Mouse (Mus musculus) frontal cortex, adult (tissue): ENCODE measurements at regions not wholly inside any gene's neighbourhood (a gene's known extent, or its start where the extent isn't known, plus 50 kb on each side); places are given as distances from the start of the nearest gene placed in this dataset.
A peak's percentile ranks its signal among the peaks of the same experiment; 100 is the strongest.

Source experiments
- ATAC-seq: cut with Nextera tagmentation; 2 replicates; pipeline ENCODE4 v1.9.2; 2017; ENCODE audit warnings: mild to moderate bottlenecking, moderate library complexity, mixed read lengths; ENCODE audit not compliant: low TSS enrichment

GRCm38 (mm10) chr8:34562278-34562677 lies 450.7 kb upstream of the Gm10131 start:
- ATAC-seq, result no peak

GRCm38 (mm10) chr8:34549786-34550185 lies 438.2 kb upstream of the Gm10131 start:
- no peak for ATAC-seq

- ATAC-seq, result no peak
Observed at GRCm38 (mm10) chr8:34546815-34547214, 435.3 kb upstream of the Gm10131 start.

DNA sequence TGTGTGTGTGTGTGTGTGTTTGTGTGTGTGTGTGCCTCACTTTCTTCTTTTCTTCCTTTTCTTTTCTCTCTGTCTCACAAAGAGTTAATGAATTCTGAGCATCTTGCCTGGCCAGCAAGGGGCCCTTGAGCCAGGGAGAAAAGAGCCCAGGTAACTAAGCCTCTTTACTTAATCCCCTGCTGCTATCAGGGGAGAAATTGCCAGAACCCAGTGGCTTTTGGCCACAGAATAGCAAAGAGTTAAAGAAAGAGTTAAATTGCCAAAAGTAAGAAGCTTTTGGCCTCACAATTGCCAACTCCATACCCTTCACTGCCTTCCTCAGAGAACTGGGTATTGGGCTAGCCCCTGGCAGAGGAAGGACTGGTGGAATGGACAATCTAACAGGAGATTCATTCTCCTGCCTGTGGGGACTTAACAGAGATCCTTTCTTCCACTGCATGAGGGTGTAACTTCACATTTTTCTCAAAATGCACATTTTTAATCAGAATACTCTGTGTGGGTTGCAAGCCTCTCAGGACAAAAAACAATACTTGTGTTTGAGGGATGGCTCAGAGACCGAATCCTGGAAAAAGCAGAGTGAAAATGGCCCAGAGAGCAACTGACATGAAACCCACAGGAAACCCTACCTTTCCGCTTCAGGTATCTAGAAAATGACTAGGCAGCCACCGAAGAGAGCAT lies 431.0 kb upstream of the Gm10131 start:
- ATAC-seq, result peak; percentile 52; the same call in 1 of the 2 replicates

GRCm38 (mm10) chr8:34539232-34539631 lies 427.7 kb upstream of the Gm10131 start:
- no peak for ATAC-seq

DNA sequence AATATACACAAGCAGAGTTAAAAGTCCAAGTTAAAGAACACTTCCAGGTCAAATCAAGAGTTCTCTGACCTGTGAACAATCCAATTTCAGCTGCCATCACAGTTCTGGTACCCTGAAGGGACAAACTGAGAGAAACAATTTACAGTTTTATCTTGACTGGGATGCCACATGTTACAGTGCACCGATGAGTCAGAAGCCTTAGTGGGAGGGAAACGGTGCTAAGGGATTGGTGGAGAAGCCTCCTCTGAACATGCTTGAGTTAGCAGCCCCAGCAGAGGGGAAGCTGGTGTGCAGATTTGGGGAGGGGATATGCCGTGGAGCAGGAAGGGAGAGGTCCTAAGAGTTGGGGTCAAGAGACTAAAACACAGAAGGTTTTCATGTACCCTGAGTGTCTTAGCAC lies 423.9 kb upstream of the Gm10131 start:
- ATAC-seq, result peak; percentile 79

DNA sequence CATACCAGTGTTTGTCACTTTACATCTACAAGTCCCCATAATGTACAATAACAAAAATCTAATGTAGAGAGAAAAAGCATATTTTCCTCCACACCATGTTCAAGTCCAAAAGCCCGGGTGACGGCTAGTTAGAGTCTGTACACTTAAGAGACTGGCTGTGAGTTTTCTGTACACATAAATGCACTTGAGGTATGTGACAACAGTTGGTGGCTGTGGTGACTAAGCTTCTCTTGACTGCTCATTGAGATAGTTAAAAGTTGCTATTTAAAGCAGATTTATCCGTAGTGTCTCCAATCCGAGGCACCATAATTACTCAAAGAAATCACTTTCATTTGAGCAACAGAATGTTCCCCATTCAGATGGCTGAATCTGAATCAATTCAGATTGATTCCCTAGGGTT lies 421.9 kb upstream of the Gm10131 start:
- ATAC-seq, result peak; percentile 57; the same call in 1 of the 2 replicates

DNA sequence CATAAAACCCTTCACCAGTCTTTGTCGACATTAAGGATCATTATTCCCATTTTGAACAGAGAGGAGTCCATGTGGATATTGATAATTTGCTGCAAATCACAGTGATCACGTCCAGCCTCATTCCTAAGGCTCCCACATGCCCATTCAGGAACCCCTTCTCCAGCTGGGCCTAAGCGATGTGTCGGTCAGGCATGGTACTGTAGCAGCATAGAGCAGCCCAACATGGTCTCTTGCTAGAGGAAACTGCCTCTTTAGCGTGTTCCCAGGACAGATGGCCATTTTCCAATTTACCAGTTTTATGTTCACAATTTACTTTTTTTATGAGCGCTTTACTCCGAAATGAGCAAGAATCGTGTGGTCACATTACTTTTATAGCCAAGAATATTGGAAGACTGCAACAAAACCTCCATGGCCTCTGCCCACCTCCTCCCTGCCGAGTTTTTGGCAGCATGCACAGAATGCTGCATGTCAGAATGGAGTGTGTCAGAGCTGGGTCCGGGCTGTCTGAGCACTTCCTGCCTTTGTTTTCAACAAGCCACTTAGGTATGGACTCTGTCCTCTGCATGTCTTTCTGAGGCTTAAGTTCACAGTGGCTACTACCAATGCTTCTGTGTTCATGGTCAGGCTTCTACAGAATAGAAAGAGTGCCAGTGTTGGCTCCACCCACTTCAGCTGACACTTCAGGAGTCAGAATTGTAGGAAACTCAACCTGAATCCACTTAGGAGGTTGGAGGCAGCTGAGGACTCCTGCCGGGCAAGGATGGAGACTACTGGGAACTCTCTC lies 419.6 kb upstream of the Gm10131 start:
- ATAC-seq, result no peak

GRCm38 (mm10) chr8:34530046-34530445 lies 418.5 kb upstream of the Gm10131 start:
- ATAC-seq, result no peak

GRCm38 (mm10) chr8:34529452-34529851 lies 417.9 kb upstream of the Gm10131 start:
- ATAC-seq, result peak; percentile 57

DNA sequence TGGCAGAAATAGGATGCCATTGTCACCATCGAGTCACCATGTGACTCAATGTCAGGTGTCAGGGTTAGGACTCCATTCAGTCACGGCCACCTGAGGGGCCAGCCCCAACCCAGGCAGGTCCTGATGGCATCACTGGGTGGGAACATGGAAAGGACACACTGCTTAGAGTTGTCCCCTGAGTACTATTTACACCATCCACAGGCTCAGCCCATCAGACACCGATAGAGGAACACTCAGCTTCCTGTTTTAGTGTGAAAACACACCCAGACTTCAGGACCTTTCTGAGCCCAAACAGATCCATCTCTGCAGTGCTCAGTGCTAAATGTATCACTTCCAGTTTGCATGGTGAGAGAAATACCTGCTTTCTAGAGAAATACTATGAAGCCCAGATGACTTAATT lies 416.7 kb upstream of the Gm10131 start:
- ATAC-seq, result no peak

DNA sequence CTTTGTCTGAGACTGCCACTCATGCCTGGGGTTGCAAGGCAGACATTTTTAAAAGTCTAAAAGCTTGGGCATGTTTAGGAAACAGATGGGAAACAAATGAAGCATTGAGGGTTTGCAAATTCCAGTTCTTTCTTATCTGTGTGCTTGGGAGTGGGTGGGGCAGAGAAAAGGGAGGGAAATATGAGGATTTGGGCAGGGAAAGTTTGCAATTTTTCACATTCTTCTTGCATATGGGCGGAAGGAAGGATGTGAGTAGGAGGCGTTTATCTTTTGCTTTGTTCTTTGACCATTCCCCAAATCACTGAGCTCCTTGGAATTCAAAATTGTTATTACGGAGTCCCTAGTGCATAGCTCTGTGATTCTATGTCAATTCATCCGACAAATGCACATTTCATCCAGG lies 413.7 kb upstream of the Gm10131 start:
- no peak for ATAC-seq

DNA sequence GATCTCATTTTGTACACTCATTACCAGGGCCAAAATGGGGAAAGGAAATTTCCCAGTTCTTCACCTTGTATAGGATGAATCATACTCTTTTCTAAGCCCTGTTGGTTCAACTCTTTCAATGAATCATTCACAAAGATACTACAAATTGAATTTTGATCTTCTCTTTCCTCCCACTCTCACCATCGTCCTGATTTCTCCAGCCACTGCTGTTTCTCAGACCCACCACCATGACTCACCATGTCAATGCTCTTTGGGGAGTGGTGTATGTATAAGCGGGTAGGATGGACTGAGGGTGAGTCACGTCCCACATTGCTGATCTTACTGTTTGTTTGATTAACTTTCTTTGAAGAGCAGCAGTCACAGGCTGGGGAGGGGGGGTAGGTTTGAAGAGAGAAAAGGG lies 412.3 kb upstream of the Gm10131 start:
- ATAC-seq, result no peak

- ATAC-seq, result no peak
Observed at GRCm38 (mm10) chr8:34521316-34521715, 409.8 kb upstream of the Gm10131 start.

GRCm38 (mm10) chr8:34520664-34521063 lies 409.1 kb upstream of the Gm10131 start:
- ATAC-seq, result peak; percentile 50; the same call in 1 of the 2 replicates

GRCm38 (mm10) chr8:34513459-34514090 lies 402.0 kb upstream of the Gm10131 start:
- no peak for ATAC-seq

DNA sequence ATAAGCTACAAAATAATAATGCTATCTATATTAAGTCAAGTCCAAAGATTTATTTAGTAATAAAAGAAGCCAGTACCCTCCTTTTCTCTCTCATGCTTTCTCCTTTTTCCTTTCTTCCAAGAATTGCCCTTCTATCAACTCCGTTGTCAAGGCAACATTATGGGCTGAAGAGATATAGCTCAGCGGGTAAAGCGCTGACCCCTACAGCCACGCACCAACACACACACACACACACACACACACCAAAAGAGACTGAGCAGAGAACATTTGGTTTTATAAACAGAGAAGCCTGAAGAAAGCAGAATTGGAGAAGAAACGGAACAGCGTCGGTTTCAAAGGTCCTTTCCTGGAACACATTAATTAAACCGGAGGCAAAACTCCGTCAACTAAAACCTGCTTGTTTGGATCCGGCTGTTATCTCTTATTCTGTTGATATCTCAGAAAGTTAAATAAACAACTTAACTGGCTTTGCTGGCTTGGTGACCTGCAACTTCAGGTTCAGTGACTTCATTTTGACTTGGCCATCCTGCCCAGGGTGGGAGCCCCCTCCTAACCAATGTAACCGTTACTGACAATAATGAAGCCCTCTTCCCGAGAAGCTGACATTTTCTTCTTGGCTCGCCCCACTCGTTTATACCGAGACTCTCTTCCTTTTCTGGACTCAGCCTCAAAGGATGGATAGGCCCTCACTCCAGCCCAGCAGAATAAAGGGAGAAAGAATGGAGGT lies 394.5 kb upstream of the Gm10131 start:
- ATAC-seq, result no peak

- ATAC-seq, result no peak
Observed at GRCm38 (mm10) chr8:34505102-34505501, 393.6 kb upstream of the Gm10131 start.

DNA sequence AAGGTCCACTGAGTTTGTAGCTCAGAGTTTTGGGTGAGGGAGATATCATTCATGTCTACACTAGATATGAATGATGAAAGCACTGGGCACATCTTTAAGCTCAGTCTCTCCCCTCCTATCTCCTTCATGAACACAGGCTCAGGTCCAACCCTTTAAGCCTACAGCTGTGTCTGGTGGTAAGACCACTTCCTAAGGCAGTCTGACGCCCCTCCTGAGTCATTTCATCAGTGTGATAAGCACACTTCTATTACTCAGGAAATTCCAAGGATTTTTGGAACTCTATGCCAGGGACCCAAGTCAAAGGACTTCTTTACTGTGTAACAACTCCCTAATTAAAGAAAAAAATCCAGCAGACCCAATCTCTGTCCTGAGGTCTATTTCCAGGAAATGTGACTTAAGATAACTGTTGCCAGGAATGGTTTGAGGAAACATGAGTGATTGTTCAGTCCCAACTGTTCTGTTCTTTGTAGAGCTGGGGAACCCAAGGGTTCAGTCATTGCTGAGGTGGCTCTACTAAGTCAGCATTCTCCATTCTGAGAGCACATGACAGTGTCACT lies 391.1 kb upstream of the Gm10131 start:
- no peak for ATAC-seq

GRCm38 (mm10) chr8:34499196-34499595 lies 387.7 kb upstream of the Gm10131 start:
- ATAC-seq, result peak; percentile 47

DNA sequence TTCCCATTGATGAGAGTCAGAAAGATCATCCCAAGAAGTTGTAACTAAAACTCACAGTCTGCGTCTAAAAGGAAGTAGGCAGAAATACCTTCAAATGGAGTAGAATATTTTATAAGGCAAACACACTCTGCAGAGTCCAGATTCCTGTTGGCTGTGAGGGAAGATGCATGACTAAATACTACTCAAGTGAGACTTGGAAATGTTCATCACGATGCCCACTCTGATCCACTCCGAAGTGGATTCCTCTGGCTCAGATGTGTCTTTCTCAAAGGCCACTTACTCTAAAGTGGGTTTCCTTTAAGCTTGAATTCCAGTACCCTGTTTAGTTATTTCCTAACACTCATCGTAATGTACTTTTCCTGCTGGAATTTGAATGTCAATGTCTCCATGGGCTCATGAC lies 385.2 kb upstream of the Gm10131 start:
- ATAC-seq, result peak; percentile 73

- ATAC-seq, result no peak
Observed at GRCm38 (mm10) chr8:34495974-34496373, 384.4 kb upstream of the Gm10131 start.
